Mouse (Mus musculus): ENCODE data around the gene Setd4.
"Not testable (repeated sequence)": the region's sequence is repeated elsewhere in the genome, so short reads cannot be mapped to it uniquely, and the experiment has no call there.

The Setd4 gene

DNA sequence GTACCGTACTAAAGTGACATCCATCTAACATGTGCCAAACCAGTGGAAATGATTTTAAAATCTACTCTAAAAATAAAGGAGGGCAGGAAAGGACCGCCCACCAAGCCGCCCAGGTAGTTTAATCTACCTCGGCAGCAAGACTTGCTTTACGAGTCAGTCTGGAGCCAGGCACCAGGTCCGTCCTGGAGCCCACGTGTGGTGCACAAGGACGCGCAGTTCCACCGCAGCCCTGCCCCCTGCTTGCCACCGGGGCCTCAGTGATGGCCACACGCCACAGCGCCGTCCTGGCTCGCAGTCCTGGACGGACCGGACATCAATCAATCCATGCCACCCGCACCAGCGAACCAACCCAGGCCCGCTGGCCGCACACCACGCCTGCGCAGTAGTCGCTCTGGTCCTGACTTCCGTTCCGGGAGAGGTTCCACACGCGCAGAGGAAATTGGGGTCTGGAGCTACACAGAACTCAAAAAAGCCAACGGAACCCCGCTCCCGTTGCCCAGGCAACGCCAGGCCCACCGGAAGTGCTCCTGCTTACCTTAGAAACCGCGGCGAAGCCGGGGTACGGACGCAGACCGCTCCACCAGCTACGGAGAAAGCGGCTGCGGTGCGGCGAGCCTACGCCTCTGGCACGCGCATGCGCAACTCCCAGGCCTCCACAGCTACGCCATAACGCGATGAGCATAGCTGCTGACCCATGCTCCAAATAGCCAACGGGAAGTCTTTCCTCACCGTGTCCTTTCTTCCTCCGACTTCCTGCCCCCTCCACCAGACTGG lies at the start of gene Setd4:
Setd4 (minus strand) TSS at position 625 of the 774 bp plus-strand sequence.
- peak; percentile 89 for DNase-seq (ENCODE audit: low spot score)

DNA sequence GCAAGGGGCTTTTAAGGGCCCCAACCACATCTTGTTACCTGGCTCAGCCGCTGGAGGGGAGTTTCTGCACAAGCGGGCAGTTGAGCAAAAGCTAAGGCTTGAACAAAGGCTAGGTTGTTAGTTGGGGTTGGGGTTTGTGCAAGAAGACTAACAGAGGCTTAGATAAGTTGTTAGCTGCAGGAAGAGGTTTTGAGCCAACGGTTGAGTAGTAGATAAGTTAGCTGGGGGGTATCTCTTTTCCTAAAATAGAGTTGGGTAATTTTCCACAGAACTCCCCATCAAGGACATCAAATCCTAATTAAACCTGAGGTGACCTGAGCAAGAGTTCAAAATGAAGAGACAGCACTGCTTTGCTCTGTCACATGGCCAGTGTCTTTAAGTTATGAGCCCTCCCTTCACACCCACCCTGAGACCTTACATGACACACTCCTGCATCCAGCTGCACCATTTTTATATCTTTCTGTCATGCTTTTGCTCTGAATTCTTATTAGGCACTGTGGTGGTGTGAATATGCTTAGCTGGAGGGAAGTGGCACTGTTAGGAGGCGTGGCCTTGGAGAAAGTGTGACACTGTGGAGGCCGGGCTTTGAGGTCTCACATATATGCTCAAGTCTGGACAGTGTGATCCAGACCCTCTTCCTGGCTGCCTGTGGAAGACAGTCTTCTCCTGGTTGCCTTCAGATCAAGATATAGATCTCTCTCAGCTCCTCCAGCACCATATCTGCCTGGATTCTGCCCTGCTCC lies 44.7 kb upstream of the Setd4 start:
- DNase-seq (ENCODE audit: low spot score), result no peak

DNA sequence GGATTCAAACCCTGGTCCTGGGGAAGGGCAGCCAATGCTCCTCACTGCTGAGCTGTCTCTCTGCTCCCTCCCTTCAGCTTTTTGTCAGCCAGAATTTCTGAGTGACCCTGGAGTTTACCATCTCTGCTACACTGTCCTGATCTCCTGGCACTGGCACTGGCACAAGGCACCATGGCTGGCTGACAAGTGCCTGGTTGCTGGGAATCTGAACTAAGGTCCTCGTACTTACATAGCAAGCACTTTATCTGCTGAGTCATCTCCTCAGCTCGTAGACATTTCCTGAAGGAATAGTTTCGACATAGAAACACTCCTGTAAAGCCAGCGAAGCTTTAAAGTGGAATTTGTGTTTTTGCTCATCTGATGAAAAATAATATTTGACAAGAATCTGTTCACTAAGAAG lies 40.1 kb upstream of the Setd4 start:
- DNase-seq (ENCODE audit: low spot score), result no peak

GRCm38 (mm10) chr16:93627761-93628400 lies 24.0 kb upstream of the Setd4 start, which contains the start of gene Gm5678:
Gm5678 (plus strand) TSS chr16:93628097.
- no peak for DNase-seq (ENCODE audit: low spot score)

DNA sequence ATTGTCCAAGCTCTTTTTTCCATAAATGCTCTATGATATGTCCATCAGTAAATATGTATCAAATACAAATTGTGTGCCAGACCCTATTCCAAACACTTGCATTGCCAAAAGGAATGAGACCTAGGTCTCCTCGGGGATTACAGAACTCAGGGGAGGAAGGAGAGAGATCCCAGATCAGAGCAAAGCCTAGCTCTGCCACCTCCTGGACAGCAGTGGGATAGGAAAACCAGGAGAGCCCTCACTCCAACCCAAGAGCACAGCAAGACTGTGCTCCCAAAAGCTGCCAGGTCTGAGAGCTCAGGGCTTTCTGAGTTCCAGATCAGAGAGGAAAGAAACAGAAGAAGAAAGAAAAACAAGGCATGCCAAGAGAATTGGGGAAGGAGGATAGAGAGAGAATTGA lies 22.9 kb upstream of the Setd4 start:
- DNase-seq (ENCODE audit: low spot score), result no peak

DNA sequence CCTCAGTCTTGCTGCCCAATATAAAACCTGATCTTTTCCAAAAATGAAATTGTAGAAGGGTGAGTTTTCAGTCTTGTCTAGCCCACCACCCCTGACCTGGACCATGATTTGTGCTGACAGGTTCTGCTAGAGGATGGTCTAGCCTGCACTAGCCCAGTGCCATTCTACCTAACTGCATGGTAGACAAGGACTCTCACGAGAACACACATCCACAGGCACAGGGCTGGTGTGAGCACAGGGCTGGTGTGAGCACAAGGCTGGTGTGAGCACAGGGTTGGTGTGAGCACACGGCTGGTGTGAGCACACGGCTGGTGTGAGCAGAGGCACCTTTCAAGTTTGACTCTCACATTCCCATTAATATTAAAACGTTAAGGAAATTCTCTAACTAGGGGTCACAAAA lies 20.8 kb upstream of the Setd4 start:
- DNase-seq (ENCODE audit: low spot score), result no peak

DNA sequence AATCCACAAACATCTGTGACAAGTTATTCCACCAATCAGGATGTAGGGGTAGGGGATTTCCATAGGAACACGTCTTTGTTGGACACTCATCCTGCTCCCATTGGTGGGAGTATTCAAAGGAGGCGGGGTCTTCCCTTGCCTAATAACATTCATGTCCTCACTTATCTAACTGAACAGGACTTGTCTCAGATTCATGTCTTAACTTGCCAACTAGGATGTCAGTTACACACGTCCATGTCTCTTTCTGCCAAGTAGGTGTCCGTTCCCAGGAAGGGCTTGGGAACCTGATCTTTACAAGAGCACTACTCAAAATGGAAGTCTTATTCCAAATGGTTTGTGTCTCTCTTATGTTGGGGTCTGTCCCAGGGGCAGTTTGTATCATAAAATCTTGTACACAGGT lies 19.9 kb upstream of the Setd4 start:
- DNase-seq (ENCODE audit: low spot score), result not testable (repeated sequence)

- peak; percentile 68 for DNase-seq (ENCODE audit: low spot score)
These were observed 11.4 kb upstream of the Setd4 start for GRCm38 (mm10) chr16:93615118-93615870.

- DNase-seq (ENCODE audit: low spot score), result no peak
These were observed 7.1 kb upstream of the Setd4 start for GRCm38 (mm10) chr16:93610961-93611360.

DNA sequence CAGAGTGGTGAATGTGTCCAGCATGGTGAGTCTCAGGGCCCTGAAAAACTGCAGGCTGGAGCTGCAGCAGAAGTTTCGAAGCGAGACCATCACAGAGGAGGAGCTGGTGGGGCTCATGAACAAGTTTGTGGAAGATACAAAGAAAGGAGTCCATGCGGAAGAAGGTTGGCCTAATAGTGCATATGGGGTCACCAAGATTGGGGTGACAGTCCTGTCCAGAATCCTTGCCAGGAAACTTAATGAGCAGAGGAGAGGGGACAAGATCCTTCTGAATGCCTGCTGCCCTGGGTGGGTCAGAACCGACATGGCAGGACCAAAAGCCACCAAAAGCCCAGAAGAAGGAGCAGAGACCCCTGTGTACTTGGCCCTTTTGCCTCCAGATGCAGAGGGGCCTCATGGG lies 5.9 kb upstream of the Setd4 start:
- no peak for DNase-seq (ENCODE audit: low spot score)

DNA sequence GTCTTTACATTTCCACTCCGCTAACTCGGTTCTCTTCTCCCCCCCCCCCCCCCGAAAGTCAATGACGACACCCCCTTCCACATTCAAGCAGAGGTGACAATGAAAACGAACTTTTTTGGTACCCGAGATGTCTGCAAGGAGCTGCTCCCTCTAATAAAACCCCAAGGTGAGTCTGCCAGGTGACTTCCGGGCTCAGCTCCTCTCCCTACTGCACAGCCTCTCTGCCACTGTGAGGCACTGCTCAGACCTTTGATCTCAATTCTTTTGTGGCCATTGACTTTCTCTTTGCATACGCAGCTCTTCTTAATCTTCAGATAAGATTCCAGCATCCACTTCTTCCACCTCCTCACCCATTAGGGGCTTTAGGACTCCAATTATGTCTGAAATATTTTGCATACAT lies 4.9 kb upstream of the Setd4 start:
- no peak for DNase-seq (ENCODE audit: low spot score)

DNA sequence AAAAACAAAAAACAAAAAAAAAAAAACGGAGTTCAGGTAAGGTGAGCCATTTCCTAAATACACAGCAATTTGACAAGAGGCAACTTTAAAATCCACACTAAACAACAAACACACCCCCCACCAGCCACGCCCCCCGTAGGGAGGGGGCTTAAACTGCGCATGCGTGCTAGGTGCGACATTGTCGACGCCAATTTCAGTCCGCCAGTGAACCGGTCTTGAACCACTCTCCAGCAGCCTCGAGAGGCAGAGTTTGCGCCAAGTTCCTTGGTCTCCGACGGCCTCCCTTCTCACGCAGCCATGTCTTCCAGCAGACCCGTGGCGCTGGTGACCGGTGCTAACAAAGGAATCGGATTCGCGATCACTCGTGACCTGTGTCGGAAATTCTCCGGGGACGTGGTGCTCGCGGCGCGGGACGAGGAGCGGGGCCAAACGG lies 3.8 kb upstream of the Setd4 start:
- DNase-seq (ENCODE audit: low spot score), result peak; percentile 73

DNA sequence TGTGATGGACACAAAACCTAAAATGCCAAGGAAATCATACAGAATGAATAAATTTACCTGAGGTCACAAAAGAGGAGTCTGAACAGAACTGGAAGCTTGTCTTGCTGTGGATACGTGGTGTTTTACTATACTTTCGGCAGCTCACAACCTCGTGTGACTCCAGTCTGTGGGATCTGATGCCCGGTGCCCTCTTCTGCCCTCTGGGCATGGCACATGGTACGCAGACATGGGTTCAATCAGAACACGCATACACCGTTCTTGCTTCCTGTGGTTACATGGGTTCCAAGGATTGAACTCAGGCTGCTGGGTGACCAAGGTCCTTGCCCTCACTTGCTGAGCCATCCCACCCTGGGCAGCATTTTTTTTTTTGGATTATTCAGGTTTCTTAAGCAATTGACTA lies 2.3 kb upstream of the Setd4 start:
- DNase-seq (ENCODE audit: low spot score), result no peak

DNA sequence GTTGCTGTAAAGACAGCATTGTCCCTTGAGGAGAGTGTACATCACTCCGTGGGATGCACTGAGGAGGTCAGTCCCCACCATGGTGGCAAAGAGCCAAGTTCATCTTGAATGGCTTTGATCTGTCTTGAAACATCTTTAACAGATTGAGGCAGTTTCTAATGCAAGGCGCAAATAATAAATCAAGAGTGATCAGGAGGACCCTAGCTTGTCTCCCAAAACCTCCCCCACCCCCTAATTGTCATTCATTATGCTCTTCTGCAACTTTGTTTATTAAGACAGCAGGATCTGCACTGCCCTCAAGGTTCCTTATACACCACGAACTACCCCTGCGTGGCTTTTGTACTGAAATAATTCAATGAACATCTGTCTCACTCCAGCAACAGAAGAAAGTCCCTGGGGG lies 1.7 kb upstream of the Setd4 start, which contains the start of gene Cbr1:
Cbr1 (plus strand) TSS at position 301 of the 400 bp plus-strand sequence.
- no peak for DNase-seq (ENCODE audit: low spot score)

DNA sequence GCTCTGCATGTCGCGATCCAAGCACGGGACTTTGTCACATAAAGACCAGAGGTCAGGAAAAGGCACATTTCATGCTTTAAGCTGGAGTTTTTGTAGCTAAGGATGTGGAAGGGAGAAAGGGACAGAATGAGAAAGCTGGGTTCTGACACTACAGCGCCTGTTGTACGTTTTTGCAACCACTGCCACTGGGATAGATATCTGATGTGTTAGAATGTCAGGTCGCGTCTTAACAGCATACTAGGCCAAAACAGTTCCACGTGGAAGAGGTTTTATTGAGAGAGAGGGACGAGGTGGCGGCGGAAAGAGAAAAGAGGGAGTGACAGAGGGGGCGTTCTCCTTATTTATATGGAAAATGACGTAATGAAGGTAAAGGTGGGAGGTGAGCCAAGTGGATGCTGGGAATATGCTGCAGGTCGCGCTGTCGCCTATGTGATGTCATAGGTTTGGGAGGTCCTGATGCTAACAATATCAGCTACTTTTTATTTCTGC lies 662 bp upstream of the Setd4 start:
- DNase-seq (ENCODE audit: low spot score), result no peak

DNA sequence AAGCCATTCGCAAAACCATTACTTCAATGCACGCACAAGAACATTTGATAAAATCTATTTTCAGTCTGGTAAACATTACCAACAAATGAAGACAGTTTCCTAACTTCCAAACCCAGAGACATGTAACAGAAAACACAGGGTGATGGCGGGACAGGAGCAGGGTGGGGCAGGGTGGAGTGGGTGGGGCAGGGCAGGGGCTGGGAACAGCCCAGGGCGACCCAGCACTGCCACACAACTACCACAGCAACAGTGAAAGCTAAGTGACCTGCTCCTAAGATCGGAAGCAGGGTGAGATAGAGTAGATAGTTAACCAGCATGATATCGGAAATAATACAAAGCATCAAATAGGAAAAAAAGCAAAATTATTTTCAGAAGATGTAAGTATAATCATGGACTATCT lies 4.4 kb downstream of the Setd4 start:
- no peak for DNase-seq (ENCODE audit: low spot score)

- DNase-seq (ENCODE audit: low spot score), result no peak
These were observed 6.3 kb downstream of the Setd4 start for GRCm38 (mm10) chr16:93597551-93597950.

- no peak for DNase-seq (ENCODE audit: low spot score)
These were observed 7.1 kb downstream of the Setd4 start for GRCm38 (mm10) chr16:93596807-93597206.

DNA sequence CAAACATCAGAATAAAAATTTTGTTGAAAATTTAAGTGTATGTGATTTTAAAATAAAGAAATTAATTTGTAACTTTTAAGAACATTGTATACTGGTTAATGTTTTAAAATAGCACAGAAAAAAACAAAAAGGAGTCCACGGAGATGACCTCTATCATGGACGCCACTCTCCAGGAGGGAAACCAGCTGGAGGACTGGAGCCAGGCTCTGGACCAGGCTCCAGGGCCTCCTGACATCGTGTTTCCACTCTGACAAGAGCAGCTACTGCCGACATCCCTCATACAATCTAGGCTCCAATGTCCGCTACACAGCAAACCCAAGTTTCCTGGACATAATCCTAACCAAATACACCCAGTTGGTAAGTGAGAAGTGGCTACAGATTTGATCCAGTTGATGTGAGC lies 8.1 kb downstream of the Setd4 start:
- no peak for DNase-seq (ENCODE audit: low spot score)

DNA sequence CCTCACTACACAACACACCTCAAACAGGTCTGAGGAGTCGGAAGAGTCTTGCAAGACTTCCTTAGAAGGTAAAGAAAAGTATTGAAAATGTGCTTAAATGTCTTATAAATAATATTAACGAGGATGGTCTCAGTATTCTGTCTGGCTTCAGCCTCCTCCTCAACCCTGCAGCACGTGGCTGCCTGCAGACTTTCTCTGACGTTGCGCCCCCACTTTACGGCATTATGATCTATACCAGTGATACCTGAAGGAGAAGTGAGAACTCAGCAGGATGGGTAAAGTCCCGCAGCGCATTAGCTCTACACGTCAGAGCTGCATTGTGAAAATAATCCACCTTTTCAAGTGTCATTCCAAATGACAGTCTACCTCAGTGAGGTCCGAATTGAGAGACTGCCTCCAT lies 9.4 kb downstream of the Setd4 start:
- no peak for DNase-seq (ENCODE audit: low spot score)

GRCm38 (mm10) chr16:93593406-93593805 lies 10.5 kb downstream of the Setd4 start:
- no peak for DNase-seq (ENCODE audit: low spot score)

DNA sequence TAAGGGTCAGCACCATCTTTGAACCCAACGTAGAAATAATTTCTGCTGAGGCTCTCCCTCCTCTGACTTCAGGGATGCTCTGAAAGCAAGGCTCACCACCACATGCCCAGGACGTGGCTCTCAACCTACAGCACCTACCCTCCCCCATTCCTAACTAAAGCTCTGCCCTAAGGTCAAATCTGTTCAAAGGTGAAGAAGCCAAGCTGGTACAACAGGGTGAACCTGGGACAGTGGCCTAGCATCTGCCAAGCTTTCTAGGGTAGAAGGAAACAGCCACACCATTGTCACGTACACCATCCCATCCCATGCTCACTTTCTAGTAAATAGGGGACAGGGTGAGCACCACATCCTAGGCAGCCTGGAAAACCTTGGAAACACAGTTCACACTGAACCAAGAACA lies 11.2 kb downstream of the Setd4 start:
- no peak for DNase-seq (ENCODE audit: low spot score)
